Mouse (Mus musculus): ENCODE data around the gene Cdh4.

Gene Cdh4

DNA sequence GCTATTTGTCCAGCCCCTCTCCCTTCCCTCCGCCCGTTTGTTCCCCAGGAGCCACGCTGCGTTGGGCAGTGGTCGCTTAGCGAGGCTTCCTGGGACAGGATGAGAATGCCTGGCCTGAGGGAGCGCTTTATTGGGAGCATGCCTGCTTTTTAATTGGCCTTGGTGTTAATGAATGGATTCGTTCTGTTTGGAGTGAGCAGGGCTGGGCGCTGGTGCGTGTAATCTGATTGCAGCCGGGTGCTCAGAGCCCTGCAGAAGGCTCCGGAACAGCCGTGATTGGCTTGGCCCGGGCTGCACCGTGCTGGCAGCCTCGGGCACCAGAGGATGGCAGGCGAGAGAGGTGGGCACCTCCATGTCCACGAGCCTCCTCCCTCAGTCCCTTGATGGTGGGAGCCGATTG, 95.2 kb downstream of the Cdh4 start:
- DNase-seq (ENCODE audit: inconsistent age in 2 of 2, low spot score in 1 of 2), result peak; percentile 21 to 46

DNA sequence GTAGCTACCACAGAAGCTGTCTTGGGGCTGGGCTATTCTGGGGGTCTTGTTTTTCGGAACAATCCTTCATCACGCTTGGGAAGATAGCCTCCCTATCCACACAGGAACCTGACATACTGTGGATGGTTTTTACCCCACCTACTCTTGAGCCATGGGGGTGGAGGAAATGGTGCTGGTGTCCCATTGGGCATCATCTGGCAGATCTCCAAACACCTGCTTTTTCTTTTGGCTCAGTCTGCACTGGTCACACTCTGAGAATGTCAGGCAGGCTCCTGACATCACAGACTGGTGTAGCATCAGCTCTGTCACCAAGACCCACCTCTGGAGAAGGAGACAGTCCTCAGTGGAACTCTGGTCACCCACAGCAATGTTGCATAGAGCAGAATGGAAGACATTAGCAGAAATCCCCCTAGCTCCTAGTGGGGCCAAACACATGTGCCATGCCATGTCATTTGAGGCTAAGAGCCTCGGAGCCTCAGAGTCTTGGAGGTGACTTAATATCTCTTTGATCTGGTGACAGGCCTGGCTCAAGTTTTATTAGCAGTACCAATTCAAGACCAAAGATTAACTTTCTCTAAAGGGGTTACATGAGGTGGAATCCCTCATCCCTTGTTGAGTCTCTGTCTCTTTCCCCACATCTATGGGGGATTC, 95.7 kb downstream of the Cdh4 start:
- DNase-seq (ENCODE audit: inconsistent age in 2 of 2, low spot score in 1 of 2), result peak in 1 of 2 experiments; percentile 39

DNA sequence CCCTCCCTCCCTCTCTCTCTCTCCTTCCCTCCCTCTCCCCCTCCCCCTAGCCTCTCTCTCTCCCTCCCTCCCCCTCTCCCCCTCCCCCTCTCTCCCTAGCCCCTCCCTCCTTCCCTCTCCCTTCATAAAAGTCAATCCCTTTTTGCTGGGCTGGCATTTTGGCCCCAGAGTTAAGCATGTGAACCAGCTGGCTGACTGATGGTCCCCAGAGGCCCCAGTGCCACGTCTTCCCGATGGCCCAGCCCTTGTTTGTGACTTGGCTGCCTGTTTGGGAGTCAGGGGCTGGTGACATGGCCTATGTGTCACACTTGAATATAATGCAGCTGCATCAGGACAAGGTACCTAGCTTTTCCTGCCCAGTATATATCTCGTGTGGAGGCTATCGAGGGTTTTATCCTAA, 96.3 kb downstream of the Cdh4 start:
- DNase-seq (ENCODE audit: inconsistent age in 2 of 2, low spot score in 1 of 2), result no peak

DNA sequence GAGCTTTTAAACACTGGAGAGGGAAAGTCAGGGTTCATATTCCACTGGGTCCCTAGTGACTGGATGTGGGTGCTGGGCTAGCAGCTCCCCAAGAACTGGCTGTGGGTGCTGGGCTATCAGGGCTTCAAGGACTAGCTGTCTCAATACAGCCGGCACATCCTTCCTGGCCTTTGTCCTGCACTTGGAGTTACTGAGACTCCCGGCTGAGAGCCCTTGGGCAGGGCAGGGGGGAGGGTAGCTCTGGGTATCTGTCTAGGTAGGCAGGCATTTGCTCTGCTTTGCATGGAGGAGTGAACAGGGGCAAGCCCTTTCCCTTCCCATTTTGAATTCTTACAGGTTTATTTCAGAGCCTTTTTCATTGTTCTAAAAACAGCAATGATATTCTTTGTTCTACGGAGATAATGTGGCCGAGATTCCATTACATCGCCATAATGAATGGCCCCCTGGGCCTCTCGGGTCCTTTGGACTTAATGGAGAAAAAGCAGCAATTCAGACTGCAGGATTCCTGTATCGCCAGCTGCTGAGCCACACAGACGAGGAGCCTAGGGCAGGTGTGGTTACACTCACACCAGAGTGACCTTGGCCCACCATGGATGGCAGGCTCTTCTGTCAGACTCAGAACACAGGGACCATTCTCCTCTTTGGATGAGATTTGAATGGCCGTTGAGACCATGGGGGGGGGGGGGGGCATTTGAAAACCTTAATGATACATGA, 97.5 kb downstream of the Cdh4 start:
- no peak for DNase-seq (ENCODE audit: inconsistent age in 2 of 2, low spot score in 1 of 2)

DNA sequence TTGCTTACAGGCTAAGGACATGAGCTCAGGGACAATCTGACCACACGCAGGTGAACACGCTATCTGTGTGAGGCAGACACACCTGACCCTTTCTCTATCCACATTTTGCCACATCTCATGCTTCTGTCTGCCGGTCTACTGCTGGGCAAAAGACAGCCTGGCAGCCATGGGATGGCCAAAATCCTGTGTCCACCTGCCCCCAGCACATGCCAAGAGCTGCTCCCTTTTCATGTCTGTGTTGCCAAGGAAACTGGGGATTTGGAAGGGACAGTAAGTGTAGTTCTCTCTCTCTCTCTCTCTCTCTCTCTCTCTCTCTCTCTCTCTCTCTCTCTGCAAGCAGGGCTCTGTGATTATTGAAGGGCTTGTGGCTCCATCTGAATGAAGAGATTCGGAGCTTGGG, 98.9 kb downstream of the Cdh4 start:
- DNase-seq (ENCODE audit: inconsistent age in 2 of 2, low spot score in 1 of 2), result no peak

DNA sequence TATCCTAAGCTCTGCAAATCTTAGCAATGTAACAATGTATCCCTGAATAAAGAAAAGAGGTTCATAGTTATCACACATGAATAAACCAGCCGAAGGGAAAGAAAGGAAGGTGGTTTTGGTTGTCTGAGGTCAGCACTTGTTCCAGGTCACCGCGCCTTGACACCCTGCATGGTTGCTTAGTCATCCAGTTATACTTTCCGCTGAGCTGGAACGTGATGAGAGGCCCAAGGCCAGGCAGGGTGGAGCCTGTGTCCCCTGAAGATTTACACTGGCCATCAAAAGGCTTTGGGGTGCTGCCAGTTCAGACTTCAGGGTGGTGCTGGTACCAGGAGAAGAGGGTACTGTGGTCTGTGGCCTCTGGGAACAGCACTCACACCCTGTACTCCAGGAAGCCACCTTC, 105.4 kb downstream of the Cdh4 start:
- DNase-seq (ENCODE audit: inconsistent age in 2 of 2, low spot score in 1 of 2), result peak; percentile 32 to 80

DNA sequence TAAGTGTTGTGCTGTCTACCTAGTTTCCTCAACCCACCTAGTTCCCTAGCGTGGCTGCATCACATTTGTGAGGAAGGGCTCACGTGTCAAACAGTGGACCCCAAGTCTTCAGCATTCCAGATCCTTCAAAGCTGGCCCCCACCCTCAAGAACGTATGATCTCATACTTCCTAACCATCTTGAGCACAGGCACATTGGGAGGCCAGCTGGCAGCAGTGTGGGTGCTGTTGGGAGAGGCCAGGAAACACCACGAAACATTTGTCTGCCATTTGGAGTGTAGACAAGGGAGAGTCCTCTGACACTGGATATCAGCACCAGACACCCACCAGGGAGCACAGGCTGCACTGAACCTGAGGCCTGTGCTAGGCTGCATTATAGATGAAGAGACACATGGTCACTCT, 113.7 kb downstream of the Cdh4 start:
- no peak for DNase-seq (ENCODE audit: inconsistent age in 2 of 2, low spot score in 1 of 2)

DNA sequence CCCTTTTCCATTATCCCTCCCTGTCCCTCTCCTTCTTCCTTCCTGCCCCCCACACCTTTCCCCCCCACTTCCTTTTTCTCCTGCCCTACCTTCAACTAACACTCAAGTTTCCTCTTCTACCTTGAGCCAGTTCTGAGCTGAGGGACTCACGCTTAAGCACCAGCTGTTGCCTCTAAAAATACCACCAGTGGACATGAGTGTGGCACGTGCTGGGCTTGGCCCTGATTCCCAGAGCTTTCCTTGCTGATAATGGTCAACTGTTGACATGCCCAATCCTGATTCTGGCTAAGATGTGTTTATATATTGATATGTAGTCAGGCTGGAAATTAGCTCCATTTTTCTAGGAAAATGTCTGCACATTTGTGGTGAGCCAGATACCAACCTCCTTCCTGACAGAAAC, 120.1 kb downstream of the Cdh4 start:
- no peak for DNase-seq (ENCODE audit: inconsistent age in 2 of 2, low spot score in 1 of 2)

DNA sequence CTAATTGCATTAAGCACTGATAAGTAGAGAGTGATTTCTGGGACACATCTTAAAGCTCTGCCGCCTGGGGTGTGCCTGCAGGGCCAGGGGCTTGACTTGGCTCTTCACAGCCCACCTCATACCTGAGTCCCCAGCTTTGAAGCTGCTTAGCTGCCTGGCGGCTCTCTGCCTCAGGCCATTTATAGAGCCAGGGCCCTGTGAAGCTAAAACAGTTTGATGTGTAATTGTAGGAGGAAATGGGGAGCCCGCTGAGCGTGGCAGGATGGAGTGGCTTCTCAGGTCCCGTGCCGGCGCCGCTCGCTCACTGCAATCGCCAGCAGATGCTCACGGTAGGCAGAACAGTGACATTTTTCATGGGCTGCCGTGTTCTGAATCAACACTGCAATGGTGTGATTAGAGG, 123.4 kb downstream of the Cdh4 start:
- DNase-seq (ENCODE audit: inconsistent age in 2 of 2, low spot score in 1 of 2), result no peak

DNA sequence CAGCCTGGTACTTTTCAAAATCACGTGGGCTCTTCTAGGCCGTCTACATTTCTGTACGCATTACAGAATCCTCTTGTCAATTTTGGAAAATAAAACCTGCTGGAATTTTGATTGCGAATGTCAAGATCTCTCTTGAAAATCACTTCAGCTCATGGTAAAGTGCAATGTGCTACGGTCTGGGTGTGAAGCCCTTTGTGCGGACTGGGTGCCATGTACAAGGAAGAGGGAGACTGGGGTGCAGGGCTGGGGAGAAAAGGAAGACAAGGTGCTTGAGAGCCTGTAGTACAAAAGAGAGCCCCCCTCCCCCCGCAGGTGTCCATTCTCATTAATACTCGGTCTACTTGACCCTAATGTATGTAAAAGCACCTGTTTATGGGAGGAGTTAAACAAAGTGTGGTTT, 125.7 kb downstream of the Cdh4 start:
- DNase-seq (ENCODE audit: inconsistent age in 2 of 2, low spot score in 1 of 2), result no peak

DNA sequence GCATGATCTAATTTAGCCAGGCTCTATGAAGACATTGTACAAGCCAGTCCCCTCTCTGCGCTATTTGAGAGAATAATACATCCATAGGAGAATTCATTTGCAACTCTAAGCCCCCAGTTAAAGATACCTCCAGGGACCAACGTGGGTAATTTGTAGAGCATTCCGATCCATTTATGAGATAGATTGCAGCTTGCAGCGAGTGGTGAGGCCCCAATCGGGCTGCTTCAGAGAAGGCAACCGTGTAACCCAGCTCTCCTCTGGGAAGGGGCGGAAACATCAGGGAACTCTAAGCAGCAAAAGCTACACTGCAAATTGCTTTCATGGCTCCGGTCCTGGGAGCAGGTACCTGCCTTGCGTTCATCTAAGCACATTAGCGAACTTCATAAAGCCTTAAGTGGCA, 126.9 kb downstream of the Cdh4 start:
- DNase-seq (ENCODE audit: inconsistent age in 2 of 2, low spot score in 1 of 2), result no peak

DNA sequence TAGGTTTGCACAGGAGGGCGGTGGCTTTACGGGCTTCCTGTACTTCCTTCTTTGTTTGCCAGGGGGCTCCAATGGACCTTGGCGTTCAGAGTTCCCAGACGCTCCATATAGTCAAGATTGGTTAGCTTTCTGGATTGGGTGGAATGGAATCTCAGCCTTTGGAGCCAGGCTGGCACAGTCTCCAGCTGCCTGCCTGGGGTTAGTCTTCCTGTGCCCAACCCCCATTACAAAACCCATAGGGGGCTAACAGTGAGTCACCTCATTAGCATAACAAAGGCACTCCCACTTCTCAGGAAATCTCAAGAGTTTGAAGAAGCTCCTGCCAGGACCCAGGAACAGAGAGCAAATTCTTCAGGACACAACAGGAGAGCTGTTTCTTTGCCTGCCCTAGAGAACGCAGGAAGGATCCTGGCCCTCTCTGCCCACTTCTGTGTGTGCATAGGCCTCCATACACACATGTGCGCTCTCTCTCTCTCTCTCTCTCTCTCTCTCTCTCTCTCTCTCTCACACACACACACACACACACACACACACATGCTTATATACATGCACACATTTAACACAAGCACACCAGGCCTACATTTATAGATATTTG, 129.0 kb downstream of the Cdh4 start:
- no peak for DNase-seq (ENCODE audit: inconsistent age in 2 of 2, low spot score in 1 of 2)

DNA sequence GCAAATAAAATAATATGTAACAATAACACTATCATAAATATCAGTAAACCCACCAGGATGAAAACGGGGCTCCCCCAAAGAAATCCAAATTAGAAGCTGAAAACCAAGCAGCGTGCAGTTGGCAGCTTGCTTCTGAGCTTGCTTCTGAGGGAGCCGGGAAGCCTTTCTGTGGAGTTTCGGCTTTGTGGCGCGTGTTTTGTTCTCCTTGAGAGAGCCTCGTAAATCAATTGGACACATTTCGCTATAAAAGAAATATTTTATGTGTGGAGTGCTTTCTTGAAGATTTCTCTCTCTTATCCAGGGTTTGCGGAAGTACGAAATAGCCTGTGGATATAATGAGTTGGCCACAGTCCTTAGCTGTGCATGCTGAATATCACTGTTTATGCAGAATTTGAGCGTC, 131.1 kb downstream of the Cdh4 start:
- DNase-seq (ENCODE audit: inconsistent age in 2 of 2, low spot score in 1 of 2), result no peak

DNA sequence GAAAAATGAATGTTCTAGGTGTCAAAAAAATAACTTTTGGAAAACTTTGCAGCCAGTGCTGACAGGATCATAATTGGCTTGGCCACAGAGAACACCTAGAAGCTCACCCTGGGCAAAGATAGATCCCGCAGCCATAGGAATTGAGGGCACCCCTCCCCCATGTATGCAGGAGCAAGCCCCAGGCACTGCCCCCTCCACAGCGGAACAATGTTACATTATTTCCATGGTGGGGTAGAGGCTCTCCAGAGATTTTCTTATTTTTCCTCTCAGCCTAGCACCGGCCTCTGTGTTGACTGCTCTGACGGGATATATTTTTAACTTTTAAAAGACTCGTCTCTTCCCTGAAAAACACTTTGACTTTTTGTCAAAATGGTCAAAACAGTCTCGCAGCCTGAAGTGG, 131.6 kb downstream of the Cdh4 start:
- no peak for DNase-seq (ENCODE audit: inconsistent age in 2 of 2, low spot score in 1 of 2)

DNA sequence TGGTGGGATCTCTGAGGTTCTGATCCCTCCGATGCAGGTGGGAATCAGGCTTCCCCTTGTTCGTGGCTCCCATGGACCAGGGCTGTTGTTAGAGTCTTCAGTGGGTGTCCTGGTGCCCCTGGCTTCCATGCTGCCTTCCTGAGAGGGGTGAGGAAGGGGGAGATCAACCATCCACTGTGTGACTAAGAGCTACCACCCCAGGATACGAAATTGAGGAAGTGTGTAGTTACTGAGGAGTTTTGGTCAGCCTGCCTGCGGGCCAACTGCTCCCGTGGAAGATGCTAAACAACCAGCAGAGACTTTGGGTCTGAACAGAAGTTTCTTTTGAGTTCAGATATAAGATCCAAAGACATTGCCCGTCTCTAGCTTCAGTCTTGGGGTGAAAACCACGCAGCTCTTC, 133.4 kb downstream of the Cdh4 start:
- no peak for DNase-seq (ENCODE audit: inconsistent age in 2 of 2, low spot score in 1 of 2)

DNA sequence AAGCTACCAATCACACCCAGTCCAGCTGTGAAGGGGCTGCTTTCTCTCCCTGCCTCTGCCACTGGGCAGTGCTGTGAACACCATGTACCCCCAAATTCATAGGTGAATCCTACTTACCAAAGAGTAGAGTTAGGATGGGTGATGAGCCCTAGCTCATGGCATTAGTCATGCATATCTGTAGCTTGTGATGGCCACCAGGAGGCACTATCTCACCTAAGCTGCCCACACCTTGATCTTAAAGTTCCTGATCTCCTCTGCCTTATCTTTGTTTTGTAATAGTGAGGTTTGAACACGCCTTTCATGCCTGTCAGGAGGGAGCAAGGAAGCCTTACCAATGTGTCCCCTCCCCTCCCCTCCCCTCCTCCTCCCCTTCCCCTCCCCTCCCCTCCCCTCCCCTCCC, 134.0 kb downstream of the Cdh4 start:
- peak; percentile 22 to 60 for DNase-seq (ENCODE audit: inconsistent age in 2 of 2, low spot score in 1 of 2)

DNA sequence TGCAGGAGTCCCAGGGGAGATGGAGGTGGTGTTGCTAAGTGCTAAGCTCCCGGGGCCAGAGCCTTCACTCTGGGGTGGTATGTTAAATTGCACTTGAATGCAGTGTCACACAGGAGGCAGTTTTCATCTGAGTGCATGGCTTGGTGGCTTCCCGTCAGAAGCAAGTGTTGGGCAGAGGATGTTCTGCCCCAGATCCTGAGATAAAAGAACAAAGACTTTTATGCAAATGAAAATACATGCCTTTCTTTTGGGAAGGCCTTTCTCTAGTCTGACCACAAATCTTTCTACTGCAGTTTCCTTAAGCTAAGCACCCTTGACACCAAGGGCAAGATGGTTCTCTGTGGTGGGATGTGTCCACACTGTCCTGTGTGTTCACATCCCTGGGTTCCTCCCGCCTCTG, 136.1 kb downstream of the Cdh4 start:
- no peak for DNase-seq (ENCODE audit: inconsistent age in 2 of 2, low spot score in 1 of 2)

DNA sequence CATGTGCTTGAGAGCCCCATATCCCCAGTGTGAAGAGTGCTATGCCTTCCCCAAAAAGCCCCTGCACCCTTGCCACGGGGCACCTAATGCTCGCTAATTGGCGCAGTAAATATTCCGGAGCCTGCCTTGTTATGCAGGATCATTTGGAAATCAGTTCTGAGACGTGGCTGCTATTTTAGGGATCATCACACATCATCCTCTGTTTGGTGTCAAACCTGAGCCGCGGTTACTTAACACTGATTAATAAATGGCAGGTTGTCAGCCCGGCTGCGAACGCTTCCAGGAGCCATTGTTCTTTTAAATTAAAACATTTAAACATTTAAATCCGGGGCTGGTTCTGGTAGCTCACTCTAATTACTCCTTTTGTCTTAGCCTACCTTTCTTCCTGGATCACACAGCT, 136.6 kb downstream of the Cdh4 start:
- no peak for DNase-seq (ENCODE audit: inconsistent age in 2 of 2, low spot score in 1 of 2)

DNA sequence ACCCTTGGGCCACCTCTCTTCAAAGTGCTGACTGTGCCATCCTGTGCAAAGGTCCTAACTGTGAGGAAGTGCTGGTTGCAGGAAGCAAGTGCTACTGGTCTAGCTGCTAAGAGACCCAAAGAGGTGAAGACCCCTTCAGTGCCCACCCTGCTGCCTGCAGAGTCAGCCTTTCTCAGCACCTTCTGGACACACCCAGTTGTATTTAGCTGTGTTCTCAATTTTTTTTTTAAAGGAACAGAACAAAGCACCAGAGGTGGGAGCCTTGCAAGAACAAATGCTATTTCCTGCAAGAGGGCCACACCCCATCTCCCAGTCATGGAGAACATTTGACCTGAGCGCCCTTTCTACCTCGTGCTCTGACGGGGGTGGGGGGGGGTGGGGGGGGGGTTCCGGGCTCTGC, 138.2 kb downstream of the Cdh4 start:
- DNase-seq (ENCODE audit: inconsistent age in 2 of 2, low spot score in 1 of 2), result no peak

DNA sequence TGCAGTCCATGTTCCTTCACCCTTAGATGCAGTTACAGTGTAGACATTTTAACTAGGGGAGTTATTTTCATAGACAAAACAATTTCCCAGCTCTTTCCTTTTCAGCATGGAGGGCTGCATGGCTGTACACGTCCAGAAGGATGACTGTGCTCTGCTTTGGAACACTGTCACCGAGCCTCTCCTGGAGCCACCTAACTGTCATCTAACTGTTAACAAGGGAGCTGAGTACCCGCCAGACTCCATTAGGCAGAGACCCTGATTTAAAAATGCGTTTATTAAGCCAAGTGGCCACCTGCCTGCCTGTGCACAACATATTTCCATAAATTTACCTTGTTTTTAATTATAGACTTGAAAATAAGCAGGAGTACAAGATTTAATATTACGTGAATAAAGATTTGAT, 138.8 kb downstream of the Cdh4 start:
- DNase-seq (ENCODE audit: inconsistent age in 2 of 2, low spot score in 1 of 2), result no peak

DNA sequence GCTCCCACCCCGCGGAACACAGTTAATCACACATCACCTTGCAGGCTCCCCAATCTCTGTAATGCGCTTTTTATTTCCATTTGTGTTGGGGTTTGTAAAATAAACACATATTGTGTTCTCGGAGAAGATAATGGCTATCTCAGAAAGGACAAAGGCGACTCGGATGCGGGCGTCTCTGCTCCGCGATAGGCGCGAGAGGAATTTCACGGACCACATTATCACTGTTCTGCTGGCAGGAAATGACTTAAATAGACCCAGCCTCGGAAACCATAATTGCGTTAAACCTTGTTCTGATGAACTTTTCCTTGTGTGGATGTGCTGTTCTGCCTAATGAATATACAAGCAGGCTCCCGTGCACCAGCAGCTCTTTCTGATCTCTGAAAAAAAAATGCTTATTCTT, 140.7 kb downstream of the Cdh4 start:
- no peak for DNase-seq (ENCODE audit: inconsistent age in 2 of 2, low spot score in 1 of 2)

DNA sequence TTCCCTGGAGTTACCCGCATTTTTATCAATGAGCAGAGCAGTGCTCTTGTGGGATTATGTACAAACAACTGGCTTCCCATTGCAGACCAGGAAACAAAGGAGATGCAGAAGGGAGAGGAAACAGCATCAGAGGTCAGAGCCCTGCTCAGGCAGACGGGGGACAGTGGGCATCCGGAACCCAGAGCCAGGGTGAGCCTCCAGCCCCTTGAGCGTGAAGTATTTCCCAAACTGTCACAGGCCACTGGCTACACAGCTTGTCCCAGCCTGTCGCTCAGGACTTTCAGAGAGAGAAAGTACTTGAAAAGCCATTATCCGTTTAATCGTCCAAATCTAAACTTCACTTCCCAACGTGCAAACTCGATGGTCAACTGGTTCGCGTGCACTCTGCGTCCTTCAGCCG, 142.4 kb downstream of the Cdh4 start:
- DNase-seq (ENCODE audit: inconsistent age in 2 of 2, low spot score in 1 of 2), result no peak

DNA sequence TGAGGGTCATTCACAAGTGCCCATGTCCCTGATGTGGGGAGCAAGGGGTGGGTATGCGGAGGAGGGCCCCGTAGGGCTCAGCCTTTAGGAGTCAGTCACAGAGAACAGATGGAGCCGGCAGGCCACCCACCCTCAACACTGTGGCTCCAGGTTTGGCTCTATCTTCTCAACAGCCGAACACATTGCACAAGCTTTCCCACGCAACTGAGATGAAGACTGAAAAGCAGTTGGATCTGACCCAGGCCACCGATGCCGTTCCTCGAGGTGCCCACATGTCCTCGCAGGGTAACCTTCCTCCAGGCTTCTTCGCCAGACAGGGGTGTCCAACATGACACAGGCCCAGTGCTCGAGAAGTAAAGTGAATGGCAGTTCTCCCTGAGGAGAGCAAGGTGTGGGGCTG, 144.2 kb downstream of the Cdh4 start:
- DNase-seq (ENCODE audit: inconsistent age in 2 of 2, low spot score in 1 of 2), result no peak
